Mouse (Mus musculus) testis, postnatal 14 days (tissue): ENCODE measurements around the gene Tnfaip8l3.

Experiments used
- DNase-seq: peaks from one replicate; pipeline ENCODE4 v3.0.0; 2021; ENCODE audit warnings: low spot score

The Tnfaip8l3 gene

DNA sequence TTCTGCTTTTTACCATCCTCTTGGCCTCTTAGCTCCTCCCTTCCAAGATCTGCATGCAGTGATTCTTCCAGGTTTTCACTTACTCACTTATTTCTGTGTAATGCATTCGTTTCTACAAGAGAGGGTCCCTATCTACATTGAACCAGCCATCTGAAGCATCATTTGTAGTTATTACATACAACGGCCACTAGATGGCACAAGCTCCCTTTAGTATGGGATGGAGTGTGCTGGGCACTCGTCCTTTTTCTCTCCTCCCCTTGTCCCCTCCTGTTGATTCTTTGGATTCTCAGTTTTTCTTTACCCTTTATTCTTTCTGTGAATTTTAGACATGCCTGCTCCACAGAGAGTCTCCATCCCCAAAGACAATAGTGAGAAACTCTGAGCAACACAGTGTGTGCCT is 77.3 kb downstream of the Tnfaip8l3 start:
- no peak for DNase-seq

DNA sequence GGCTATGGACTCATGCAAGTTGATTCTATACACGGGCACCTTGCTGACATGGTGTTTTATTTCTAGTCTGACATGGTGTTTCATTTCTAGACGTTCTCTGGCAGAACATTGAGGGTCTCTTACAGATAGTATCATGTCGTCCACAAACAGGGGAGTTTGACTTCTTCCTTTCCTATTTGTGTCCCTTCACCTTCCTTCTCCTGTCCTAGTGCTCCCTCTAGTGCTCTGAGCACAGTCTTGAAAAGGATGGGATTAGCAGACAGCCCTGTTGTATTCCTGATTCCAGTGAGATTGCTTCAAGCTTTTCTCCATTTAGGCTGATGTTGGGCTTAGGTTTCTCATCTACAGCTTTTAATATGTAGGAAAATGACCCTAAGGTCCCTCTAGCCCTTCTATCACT is 81.2 kb downstream of the Tnfaip8l3 start:
- DNase-seq: no peak

DNA sequence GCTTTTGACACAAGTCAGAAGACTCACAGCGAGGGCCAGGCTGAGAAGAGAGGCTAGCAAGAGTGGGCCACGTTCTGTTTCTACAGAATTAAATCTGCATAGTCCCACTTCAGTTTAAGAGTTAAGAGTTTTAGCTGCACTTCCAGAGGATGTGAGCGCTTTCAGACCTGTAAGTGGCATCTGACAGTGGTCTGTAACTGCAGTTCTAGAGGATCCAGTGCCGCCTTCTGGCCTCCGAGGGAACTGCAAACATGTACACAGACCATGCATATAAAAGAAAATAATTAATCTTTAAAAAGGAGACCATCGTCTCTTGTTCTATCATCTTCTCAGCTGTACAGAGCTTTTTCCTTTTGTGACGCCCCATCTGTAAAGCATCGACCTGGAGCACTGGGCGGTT is 83.3 kb downstream of the Tnfaip8l3 start:
- DNase-seq: no peak

DNA sequence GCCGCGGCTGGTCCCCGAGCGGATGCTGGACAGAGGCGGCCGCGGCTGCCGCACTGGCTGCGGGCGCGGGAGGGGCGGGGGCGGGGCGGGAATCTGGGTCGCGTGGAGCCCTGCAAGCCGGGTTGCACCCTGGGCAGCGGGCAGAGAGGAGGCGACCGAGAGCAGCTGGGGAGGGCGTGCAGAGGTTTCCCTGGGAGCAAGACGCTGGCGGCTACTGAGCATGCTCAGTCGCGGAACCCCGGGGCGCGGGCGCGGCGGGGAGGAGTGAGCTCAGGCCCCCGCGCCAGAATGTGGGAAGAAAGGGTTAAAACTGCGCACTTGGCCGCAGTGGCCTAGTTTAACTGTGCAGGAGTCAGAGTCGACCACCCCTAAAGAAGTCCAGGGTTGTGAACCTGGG is 93.1 kb downstream of the Tnfaip8l3 start, which contains the start of gene Elmod1:
Elmod1 (minus strand) TSS at position 180 of the 397 bp plus-strand sequence.
- no peak for DNase-seq

DNA sequence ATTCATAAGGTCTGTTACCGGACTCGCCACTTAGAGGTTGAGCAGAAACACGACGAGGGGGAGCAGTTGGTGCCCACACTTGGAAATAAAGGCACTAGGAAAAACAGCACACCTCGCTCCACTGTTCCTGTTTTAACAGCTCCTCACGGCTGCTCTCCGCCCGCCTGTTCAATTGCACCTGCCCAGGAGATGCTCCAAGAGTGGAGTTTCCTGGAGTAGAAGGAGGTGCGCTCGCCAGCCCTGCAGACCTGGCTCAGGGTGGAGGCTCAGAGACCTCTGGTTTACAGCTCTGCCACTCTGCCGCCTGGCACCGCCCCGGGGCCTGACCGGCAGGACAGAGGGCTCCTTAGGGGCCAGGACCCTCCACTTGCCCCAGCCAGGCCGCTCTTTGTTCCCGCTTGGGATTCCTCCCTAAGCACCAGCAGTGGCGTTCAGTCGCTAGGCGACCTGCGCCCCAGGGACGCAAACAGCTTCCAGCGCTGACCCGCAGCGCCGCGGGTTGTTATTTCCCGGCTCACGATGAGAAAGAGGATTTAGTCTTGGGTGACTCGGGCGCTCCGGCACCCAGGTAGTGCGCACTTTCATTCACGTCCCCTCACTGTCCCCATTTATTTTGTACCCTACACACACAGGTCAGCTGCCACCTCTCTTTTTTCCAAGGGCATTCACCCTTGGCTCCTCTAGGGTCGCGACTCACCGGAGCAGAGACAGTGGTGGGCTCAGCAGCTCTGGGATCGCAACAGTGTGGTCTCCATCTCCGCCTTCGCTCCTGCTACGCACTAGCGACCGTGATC is 93.7 kb downstream of the Tnfaip8l3 start:
- no peak for DNase-seq

DNA sequence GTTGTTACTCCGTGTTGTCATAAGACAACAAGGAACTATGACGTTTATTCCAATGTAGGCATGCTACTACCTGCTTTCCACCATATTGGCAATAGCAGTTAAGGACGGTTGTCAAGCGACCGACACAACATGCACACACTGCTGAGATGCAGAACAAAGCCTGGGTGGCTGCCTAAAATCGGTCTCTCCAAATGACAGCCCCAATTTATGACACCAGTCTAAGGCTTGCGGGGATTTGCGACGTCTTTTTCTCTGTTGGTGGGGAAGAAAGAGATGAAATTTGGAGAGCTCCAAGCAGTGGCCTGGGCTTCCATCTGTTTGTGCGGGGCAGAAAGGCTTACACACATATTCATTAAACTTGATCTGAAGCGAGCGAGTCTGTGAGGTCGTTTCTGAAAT is 94.3 kb downstream of the Tnfaip8l3 start:
- DNase-seq: no peak
